Mouse (Mus musculus) MEL (cell line): Measurements from ENCODE around the gene Fam24b.

ENCODE experiments used
- CHD1 ChIP-seq: IDR thresholded peaks from 2 replicates; pipeline ENCODE4 v1.6.1; 2012; ENCODE audit warnings: low read depth, mild to moderate bottlenecking, inconsistent platforms, low read length, improper control_type of control experiment
- CTCF ChIP-seq, 3 experiments: IDR thresholded peaks in 2 of 3; conservative IDR thresholded peaks in 1 of 3; 2 replicates each; pipeline ENCODE4 v1.5.1; 2011 to 2012; ENCODE audit warnings: low read length in 3 of 3, low read depth in 2 of 3, mild to moderate bottlenecking in 2 of 3, improper control_type of control experiment in 1 of 3, inconsistent platforms in 1 of 3, mixed read lengths in 1 of 3, moderate library complexity in 1 of 3; ENCODE audit not compliant: control insufficient read depth in 1 of 3, insufficient read depth in 1 of 3, poor library complexity in 1 of 3, severe bottlenecking in 1 of 3
- EP300 ChIP-seq, 2 experiments: IDR thresholded peaks; 2 replicates each; pipeline ENCODE4 v1.6.1; 2011; ENCODE audit warnings: improper control_type of control experiment in 2 of 2, low read length in 2 of 2, low read depth in 1 of 2, mild to moderate bottlenecking in 1 of 2
- NELFE ChIP-seq: IDR thresholded peaks from 2 replicates; pipeline ENCODE4 v1.6.1; 2011; ENCODE audit warnings: low read depth, low read length, improper control_type of control experiment
- POLR2AphosphoS5 ChIP-seq: IDR thresholded peaks from 2 replicates; pipeline ENCODE4 v1.6.1; 2012; ENCODE audit warnings: low read depth, borderline replicate concordance, mild to moderate bottlenecking, inconsistent platforms, low read length, moderate library complexity, mixed read lengths
- USF1 ChIP-seq: IDR thresholded peaks from 2 replicates; pipeline ENCODE4 v1.6.1; 2014; ENCODE audit warnings: low read depth, mild to moderate bottlenecking, inconsistent platforms, low read length, improper control_type of control experiment, moderate library complexity

DNA sequence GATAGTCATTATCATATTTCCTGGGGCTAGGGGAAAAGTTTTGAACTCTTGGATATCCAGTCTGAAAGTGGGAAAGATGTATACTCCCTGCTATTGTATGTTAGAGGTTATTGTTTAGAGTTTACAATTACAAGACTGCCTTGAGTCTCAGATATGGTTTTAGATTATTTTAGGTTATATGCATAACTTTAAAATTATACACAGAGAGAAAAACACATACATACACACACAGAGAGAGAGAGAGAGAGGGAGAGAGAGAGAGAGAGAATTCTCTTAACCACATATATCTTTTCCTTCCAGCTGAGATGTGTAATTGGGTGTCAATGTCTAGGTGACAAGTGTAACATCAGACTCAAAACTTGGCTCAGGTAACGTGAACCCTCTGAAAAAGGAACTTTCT lies 4.2 kb upstream of the Fam24b start, which contains the start of gene Fam24a:
- TF ChIP-seq EP300 (IDR thresholded peaks at IDR 0.05; ENCODE audit: low read depth in 1 of 2, low read length in 2 of 2) = no peak
- no peak for TF ChIP-seq CTCF (IDR thresholded peaks at IDR 0.05 in 2 of 3, conservative IDR thresholded peaks at IDR 0.05 in 1 of 3; ENCODE audit: control insufficient read depth in 1 of 3, insufficient read depth in 1 of 3, low read depth in 2 of 3, low read length in 3 of 3, poor library complexity in 1 of 3, severe bottlenecking in 1 of 3)
- TF ChIP-seq NELFE = no peak
- TF ChIP-seq USF1 = no peak
- no peak for TF ChIP-seq CHD1
- no peak for TF ChIP-seq POLR2AphosphoS5
